Mouse (Mus musculus) gastrocnemius, adult 18-20 months (tissue): Measurements from ENCODE around the gene Ccl2. TPM values are rescaled to one million over a fixed set of nuclear protein-coding genes. Genes with fewer than 3 reads are reported as not detected.
A peak's percentile ranks its signal among the peaks of the same experiment; 100 is the strongest.

Experiments used
- DNase-seq: peaks from one replicate; pipeline ENCODE4 v3.0.0; 2021; ENCODE audit warnings: low spot score
- total RNA-seq, 2 experiments: library from RNA; stranded (reverse); gene quantifications; 2 replicates each; pipeline ENCODE4 v1.2.3; 2021

Gene Ccl2
- total RNA-seq, 2 experiments from 2014 or later: 0.48 to 1.5 TPM

GRCm38 (mm10) chr11:82034446-82034845 is 925 bp upstream of the Ccl2 start:
- DNase-seq: no peak

- no peak for DNase-seq
These were observed 486 bp downstream of the Ccl2 start for GRCm38 (mm10) chr11:82035857-82036256.

GRCm38 (mm10) chr11:82038535-82038934 is 3.2 kb downstream of the Ccl2 start, which contains the start of gene Gm17268:
Gm17268 (minus strand) TSS chr11:82038562.
- no peak for DNase-seq

GRCm38 (mm10) chr11:82039132-82039660 is 3.8 kb downstream of the Ccl2 start:
- DNase-seq: peak; percentile 49

GRCm38 (mm10) chr11:82041671-82042080 is 6.3 kb downstream of the Ccl2 start:
- DNase-seq: peak; percentile 15

GRCm38 (mm10) chr11:82045471-82045870 is 10.1 kb downstream of the Ccl2 start, which contains the start of gene Ccl7:
Ccl7 (plus strand) TSS chr11:82045712.
- peak; percentile 69 for DNase-seq

GRCm38 (mm10) chr11:82047746-82048415 is 12.5 kb downstream of the Ccl2 start:
- peak; percentile 63 for DNase-seq

- DNase-seq: no peak
These were observed 18.5 kb downstream of the Ccl2 start for GRCm38 (mm10) chr11:82053849-82054248.

- peak; percentile 74 for DNase-seq
These were observed 22.3 kb downstream of the Ccl2 start, which contains the start of gene Ccl11 for GRCm38 (mm10) chr11:82057646-82058045. Ccl11 (plus strand) TSS chr11:82057823.

GRCm38 (mm10) chr11:82062226-82062625 is 26.9 kb downstream of the Ccl2 start:
- DNase-seq: peak; percentile 51

GRCm38 (mm10) chr11:82063454-82063853 is 28.1 kb downstream of the Ccl2 start:
- DNase-seq: peak; percentile 23

GRCm38 (mm10) chr11:82066953-82067571 is 31.7 kb downstream of the Ccl2 start:
- DNase-seq: no peak

- DNase-seq: no peak
These were observed 35.7 kb downstream of the Ccl2 start for GRCm38 (mm10) chr11:82071076-82071475.

GRCm38 (mm10) chr11:82072374-82072773 is 37.0 kb downstream of the Ccl2 start:
- DNase-seq: no peak

GRCm38 (mm10) chr11:82072984-82073383 is 37.6 kb downstream of the Ccl2 start:
- no peak for DNase-seq

GRCm38 (mm10) chr11:82073686-82074085 is 38.3 kb downstream of the Ccl2 start:
- no peak for DNase-seq

GRCm38 (mm10) chr11:82077031-82077430 is 41.7 kb downstream of the Ccl2 start:
- DNase-seq: no peak

- DNase-seq: no peak
These were observed 42.9 kb downstream of the Ccl2 start for GRCm38 (mm10) chr11:82078136-82078730.

GRCm38 (mm10) chr11:82080865-82081264 is 45.5 kb downstream of the Ccl2 start:
- DNase-seq: no peak

GRCm38 (mm10) chr11:82084360-82084759 is 49.0 kb downstream of the Ccl2 start:
- no peak for DNase-seq
